Mouse (Mus musculus) embryonic stem cell, embryonic (primary cell): ENCODE results near the gene Kif1b.

ENCODE experiments used
- CTCF ChIA-PET, 4 experiments: fragments of 300-600 bp in 2 of 4; fragments of 350-600 bp in 2 of 4; sonication (Branson Sonifier 250); formaldehyde crosslinking; loops; one replicate each; lab custom pipeline; 2022; ENCODE audit warnings: inconsistent platforms in 2 of 4; lab: Charles Lee
- POLR2A ChIA-PET, 4 experiments: fragments of 300-600 bp in 2 of 4; fragments of 350-600 bp in 2 of 4; sonication (Branson Sonifier 250); formaldehyde crosslinking; loops; one replicate each; lab custom pipeline; 2022; ENCODE audit warnings: antibody characterized with exemption in 4 of 4, inconsistent platforms in 1 of 4; lab: Charles Lee

Gene Kif1b

DNA sequence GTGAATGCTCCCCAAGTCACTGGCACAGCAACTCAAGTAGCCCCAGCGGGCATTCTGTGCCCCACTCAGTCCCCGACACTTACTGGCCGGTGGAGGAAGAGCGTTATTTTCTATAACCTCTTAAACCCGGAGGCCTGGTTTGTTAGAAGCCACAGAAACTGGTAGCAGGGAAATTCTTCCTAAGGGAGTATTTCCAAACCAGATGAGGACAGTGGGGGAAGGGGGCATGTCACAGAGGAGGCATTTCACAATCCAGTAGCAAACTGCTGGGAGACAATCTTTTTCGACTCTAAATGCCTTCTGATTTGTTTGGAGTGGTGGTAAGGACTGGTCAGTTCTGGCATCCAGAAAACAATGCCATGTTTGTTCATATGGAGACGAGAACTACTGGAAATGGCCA, 128.3 kb downstream of the Kif1b start:
- ChIA-PET POLR2A (interaction anchor here in 2 of 4 experiments (0.6 to 1.7 kb wide), 3 partner anchors 13 to 310 kb away, joined by 3 to 8 read pairs (median 7); partner anchors contain the start of gene Pgd (in 1 of the 2)), CTCF (interaction anchor here in 1 of 4 experiments (1.4 kb wide), 1 partner anchor 35 kb away, joined by 3 read pairs; no protein-coding TSS in a partner anchor)

- ChIA-PET POLR2A (interaction anchor here in 3 of 4 experiments (0.5 to 2.0 kb wide), 5 partner anchors 9 to 853 kb away, joined by 3 to 8 read pairs (median 3); partner anchors contain the start of gene Pgd (in 1 of the 3)), CTCF (interaction anchor here in 1 of 4 experiments (1.4 kb wide), 1 partner anchor 34 kb away, joined by 3 read pairs; no protein-coding TSS in a partner anchor)
Measured at GRCm38 (mm10) chr4:149178328-149178727, 129.2 kb downstream of the Kif1b start.

- CTCF ChIA-PET: no interaction called here
- POLR2A ChIA-PET: interaction anchor here in 1 of 4 experiments (0.6 to 2.0 kb wide), 2 partner anchors 10 to 37 kb away, joined by 3 to 8 read pairs; partner anchors contain the start of gene Pgd
Measured at GRCm38 (mm10) chr4:149177046-149177445, 130.4 kb downstream of the Kif1b start.

- CTCF ChIA-PET: no interaction called here
- POLR2A ChIA-PET: interaction anchor here in 1 of 4 experiments (2.0 kb wide), 1 partner anchor 9 kb away, joined by 8 read pairs; the partner anchor contains the start of gene Pgd
Measured at GRCm38 (mm10) chr4:149176645-149177044, 130.8 kb downstream of the Kif1b start.

DNA sequence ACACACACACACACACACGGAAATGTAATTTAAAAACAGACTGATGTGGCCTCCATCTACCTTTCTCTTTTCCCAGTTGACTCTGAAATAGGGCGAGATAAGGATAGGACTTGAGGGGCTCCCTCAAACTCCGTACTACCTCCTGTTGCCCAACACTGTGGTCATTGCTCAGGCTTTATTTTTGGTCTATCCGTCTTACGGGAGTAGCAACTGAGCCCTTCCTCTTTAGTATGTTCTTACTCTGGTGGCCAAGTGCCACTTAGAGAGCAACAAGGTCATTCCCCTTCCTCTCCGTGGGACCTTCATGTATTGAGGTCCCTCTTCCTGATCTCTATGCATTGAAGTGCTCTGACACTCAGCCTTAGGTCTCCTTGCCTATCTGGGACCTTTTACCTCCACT, 133.8 kb downstream of the Kif1b start:
- CTCF ChIA-PET: interaction anchor here in 2 of 4 experiments (0.6 to 0.7 kb wide), 3 partner anchors 156 to 1180 kb away, joined by 3 read pairs; no protein-coding TSS in a partner anchor
- POLR2A ChIA-PET: interaction anchor here in 2 of 4 experiments (0.7 to 4.2 kb wide), 5 partner anchors 8 to 264 kb away, joined by 3 to 23 read pairs (median 5); no protein-coding TSS in a partner anchor

- ChIA-PET POLR2A (interaction anchor here in 2 of 4 experiments (0.7 to 4.2 kb wide), 6 partner anchors 9 to 794 kb away, joined by 3 to 23 read pairs (median 6); no protein-coding TSS in a partner anchor), CTCF (interaction anchor here in 3 of 4 experiments (0.6 to 0.7 kb wide), 5 partner anchors 11 to 1181 kb away, joined by 3 to 4 read pairs (median 3); no protein-coding TSS in a partner anchor)
Measured at GRCm38 (mm10) chr4:149172666-149173065, 134.8 kb downstream of the Kif1b start.

DNA sequence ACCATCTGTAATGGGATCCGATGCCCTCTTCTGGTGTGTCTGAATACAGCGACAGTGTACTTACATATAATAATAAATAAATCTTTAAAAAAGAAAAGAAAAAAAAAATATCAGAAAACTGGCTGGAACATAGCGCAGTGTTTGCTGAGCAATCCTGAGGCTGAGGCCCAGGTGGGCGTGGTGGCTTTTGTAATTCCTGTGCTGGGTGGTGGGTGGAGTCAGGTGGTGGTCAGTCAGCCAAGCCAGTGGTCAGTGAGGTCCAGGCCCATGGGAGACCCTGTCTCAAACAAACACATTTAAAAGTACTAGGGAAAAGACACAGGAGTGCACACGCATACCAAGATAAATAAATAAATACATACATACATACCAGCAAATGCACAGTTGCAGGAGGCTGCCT, 135.4 kb downstream of the Kif1b start:
- POLR2A ChIA-PET: interaction anchor here in 1 of 4 experiments (0.8 to 4.2 kb wide), 3 partner anchors 8 to 18 kb away, joined by 3 to 23 read pairs (median 4); no protein-coding TSS in a partner anchor

GRCm38 (mm10) chr4:149171581-149171981, 135.9 kb downstream of the Kif1b start:
- ChIA-PET POLR2A (interaction anchor here in 2 of 4 experiments (0.6 to 4.7 kb wide), 5 partner anchors 12 to 448 kb away, joined by 3 to 34 read pairs (median 4); no protein-coding TSS in a partner anchor), CTCF (interaction anchor here in 3 of 4 experiments (0.5 to 1.3 kb wide), 4 partner anchors 23 to 395 kb away, joined by 3 to 11 read pairs (median 4); no protein-coding TSS in a partner anchor)

More for the DNA sequence above, 135.4 kb downstream of the Kif1b start:
- CTCF ChIA-PET: interaction anchor here in 2 of 4 experiments (0.6 to 1.3 kb wide), 2 partner anchors 28 to 395 kb away, joined by 4 to 11 read pairs; no protein-coding TSS in a partner anchor

DNA sequence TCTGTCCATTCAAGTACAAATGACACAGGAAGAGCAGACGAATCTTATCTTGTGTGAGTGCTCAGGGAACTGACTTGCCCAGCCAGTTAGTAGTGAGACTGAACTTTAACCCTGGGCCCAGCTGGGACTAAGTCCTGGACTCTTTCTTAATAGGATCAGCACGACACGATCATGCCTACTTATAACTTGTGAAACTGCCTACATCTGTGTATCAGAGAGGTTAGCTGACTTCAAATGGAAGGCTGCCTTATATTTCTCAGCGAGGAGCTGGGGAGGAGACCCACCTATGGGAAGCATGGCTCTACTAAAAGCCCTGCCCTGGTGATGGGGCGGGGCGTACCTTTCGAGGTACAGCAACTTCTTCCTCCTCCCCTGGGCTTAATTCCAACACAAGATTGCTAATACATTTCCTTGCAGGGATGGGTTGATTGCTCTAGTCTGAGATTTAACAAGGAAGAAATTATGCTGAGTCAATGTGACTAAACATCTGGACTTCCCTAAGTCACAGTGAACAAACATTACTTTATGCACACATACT, 137.0 kb downstream of the Kif1b start:
- POLR2A ChIA-PET: interaction anchor here in 3 of 4 experiments (0.6 to 4.7 kb wide), 16 partner anchors 11 to 397 kb away, joined by 3 to 34 read pairs (median 4); no protein-coding TSS in a partner anchor

GRCm38 (mm10) chr4:149169926-149170325, 137.6 kb downstream of the Kif1b start:
- CTCF ChIA-PET: interaction anchor here in 2 of 4 experiments (0.6 to 1.5 kb wide), 2 partner anchors 15 to 26 kb away, joined by 3 to 4 read pairs; no protein-coding TSS in a partner anchor
- POLR2A ChIA-PET: interaction anchor here in 3 of 4 experiments (0.6 to 4.7 kb wide), 15 partner anchors 10 to 397 kb away, joined by 3 to 34 read pairs (median 5); no protein-coding TSS in a partner anchor

More for the DNA sequence above, 137.0 kb downstream of the Kif1b start:
- CTCF ChIA-PET: interaction anchor here in 2 of 4 experiments (1.0 to 1.5 kb wide), 3 partner anchors 14 to 26 kb away, joined by 4 read pairs; no protein-coding TSS in a partner anchor

- ChIA-PET CTCF (interaction anchor here in 3 of 4 experiments (0.7 to 1.7 kb wide), 8 partner anchors 15 to 574 kb away, joined by 3 to 6 read pairs (median 3); no protein-coding TSS in a partner anchor), POLR2A (interaction anchor here (0.6 to 4.7 kb wide), 18 partner anchors 8 to 348 kb away, joined by 3 to 34 read pairs (median 4); no protein-coding TSS in a partner anchor)
Measured at GRCm38 (mm10) chr4:149168016-149168415, 139.5 kb downstream of the Kif1b start.

GRCm38 (mm10) chr4:149166957-149167611, 140.4 kb downstream of the Kif1b start:
- CTCF ChIA-PET: interaction anchor here in 2 of 4 experiments (0.5 to 1.2 kb wide), 6 partner anchors 16 to 484 kb away, joined by 3 to 10 read pairs (median 4); no protein-coding TSS in a partner anchor
- POLR2A ChIA-PET: interaction anchor here (0.6 to 4.7 kb wide), 31 partner anchors 7 to 882 kb away, joined by 3 to 34 read pairs (median 4); partner anchors contain the start of genes Cort (in 1 of the 4), Dffa (in 1 of the 4), Lzic (in 1 of the 4) and Nmnat1 (in 1 of the 4)

- ChIA-PET CTCF (interaction anchor here in 2 of 4 experiments (0.5 to 1.0 kb wide), 7 partner anchors 17 to 598 kb away, joined by 3 to 10 read pairs (median 4); no protein-coding TSS in a partner anchor), POLR2A (interaction anchor here (0.5 to 3.7 kb wide), 40 partner anchors 8 to 883 kb away, joined by 3 to 18 read pairs (median 4); partner anchors contain the start of genes Cort (in 1 of the 4), Dffa (in 1 of the 4), Lzic (in 1 of the 4) and Nmnat1 (in 1 of the 4))
Measured at GRCm38 (mm10) chr4:149166215-149166946, 141.1 kb downstream of the Kif1b start, which contains the start of gene Pgd. Gene Pgd (minus strand): TSS chr4:149166771.

DNA sequence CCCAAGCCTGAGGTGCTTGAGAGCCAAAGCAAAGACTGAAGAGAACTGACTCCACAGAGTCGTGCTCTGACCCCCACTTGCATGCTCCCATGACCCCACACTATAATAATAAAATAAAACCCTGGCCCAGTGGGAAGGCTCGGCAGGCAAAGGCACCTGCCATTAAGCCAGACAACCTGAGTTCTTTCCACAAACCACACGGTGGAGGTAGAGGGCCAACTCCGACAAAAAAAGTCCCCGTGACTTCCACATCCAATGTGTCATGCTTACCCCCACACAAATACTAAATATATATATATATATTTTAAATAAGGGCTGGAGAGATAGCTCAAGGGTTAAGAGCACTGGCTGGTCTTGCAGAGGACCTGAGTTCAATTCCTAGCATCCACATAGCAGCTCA, 143.3 kb downstream of the Kif1b start:
- ChIA-PET POLR2A (interaction anchor here in 1 of 4 experiments (0.7 to 3.7 kb wide), 7 partner anchors 9 to 635 kb away, joined by 3 to 14 read pairs (median 4); no protein-coding TSS in a partner anchor), CTCF (interaction anchor here in 2 of 4 experiments (0.9 to 1.1 kb wide), 2 partner anchors 19 to 148 kb away, joined by 3 to 7 read pairs; no protein-coding TSS in a partner anchor)

- ChIA-PET CTCF (interaction anchor here in 2 of 4 experiments (0.9 to 1.1 kb wide), 2 partner anchors 20 to 149 kb away, joined by 3 to 7 read pairs; no protein-coding TSS in a partner anchor), POLR2A (interaction anchor here in 1 of 4 experiments (0.7 to 1.7 kb wide), 6 partner anchors 9 to 52 kb away, joined by 3 to 4 read pairs (median 4); no protein-coding TSS in a partner anchor)
Measured at GRCm38 (mm10) chr4:149163196-149163595, 144.3 kb downstream of the Kif1b start.

- CTCF ChIA-PET: interaction anchor here in 1 of 4 experiments (4.0 kb wide), 1 partner anchor 17 kb away, joined by 12 read pairs; no protein-coding TSS in a partner anchor
Measured at GRCm38 (mm10) chr4:149161166-149161565, 146.3 kb downstream of the Kif1b start.

More at GRCm38 (mm10) chr4:149161166-149161565, 146.3 kb downstream of the Kif1b start:
- POLR2A ChIA-PET: interaction anchor here in 2 of 4 experiments (0.9 to 3.8 kb wide), 6 partner anchors 8 to 145 kb away, joined by 3 to 34 read pairs (median 6); no protein-coding TSS in a partner anchor
